Mouse (Mus musculus) MEL-GATA-1-ER (cell line): ENCODE results near the gene Rnf180.
"Not testable (repeated sequence)": the region's sequence is repeated elsewhere in the genome, so short reads cannot be mapped to it uniquely, and the experiment has no call there.

Source experiments
- DNase-seq: peaks from one replicate; pipeline ENCODE4 v3.0.0-alpha.2; 2012; ENCODE audit warnings: low read depth; ENCODE audit errors: extremely low read depth

Rnf180 gene

DNA sequence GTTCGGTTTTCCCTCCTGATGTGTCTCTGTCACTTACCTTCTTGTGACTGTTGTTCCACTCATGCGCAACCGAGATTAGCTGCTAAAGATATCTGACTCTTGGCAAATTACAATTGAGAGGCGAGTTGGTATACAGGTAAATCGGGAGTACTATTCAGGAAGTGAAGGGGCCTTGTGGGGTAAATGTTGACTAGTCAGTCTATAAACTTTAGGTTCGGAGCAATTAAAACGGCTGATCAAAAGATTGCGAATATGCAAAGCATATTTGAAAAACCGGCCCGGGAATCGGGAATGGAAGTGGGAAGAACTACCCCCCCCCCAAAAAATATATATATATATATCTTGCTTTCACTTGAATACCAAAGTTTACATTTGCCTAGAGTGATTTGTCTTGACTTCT is at the start of gene Rnf180:
Rnf180 (minus strand) TSS at position 101 of the 400 bp plus-strand sequence.
- no peak for DNase-seq

DNA sequence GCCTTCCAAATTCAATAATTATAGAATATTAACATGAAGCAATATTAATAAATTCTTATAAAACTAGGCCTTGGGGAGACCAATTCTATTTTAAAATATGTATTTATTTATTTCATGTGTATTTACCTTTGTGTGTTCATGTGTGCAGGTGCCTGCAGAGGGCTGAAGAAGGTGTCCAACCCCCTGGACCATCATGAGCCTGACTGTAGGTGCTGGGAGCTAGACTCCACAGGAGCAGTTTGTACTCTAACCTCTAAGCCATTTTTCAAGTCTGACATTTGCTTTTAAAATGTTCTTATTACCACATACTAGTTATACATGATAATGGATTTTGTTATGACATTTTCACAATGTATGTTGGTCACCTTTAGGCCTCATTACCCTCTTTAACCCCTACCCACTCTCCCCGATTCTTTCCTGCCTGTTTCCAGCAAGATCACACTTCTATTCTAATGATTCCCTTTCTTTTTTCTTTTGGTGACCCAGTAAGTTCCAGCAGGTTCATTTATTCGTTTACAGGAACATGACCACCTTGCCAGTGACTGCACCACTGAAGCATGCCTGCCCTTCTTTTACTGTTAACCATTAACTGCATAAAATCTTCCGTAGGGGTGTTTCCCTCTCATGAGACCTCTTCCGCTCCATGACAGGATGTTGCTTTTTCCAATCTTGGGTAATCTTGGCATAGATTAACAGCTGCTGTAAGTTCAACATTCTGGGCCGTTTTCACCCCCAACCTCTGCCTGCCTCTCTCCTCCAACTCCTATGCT is 36.8 kb upstream of the Rnf180 start:
- DNase-seq: no peak

GRCm38 (mm10) chr13:105326946-105327345 is 32.3 kb upstream of the Rnf180 start:
- no peak for DNase-seq

DNA sequence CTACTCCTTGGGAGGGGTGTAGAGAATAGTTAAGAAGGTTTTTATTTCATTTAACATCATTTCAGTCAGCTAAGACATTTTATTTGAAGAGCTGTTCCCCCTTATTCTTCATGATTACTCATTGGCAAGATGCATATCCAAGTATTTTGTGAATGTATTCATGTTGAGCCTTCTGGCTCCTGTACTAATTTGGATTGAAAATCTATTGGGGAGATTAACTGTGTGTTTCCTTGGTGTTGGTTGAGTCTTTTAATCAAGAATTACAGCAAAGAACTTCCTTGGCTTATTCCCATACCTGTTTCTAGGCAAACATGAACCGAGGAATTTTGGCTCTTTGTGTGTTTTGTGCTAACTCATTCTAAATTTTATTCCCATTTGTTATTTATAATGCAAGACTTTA is 22.3 kb upstream of the Rnf180 start:
- no peak for DNase-seq

DNA sequence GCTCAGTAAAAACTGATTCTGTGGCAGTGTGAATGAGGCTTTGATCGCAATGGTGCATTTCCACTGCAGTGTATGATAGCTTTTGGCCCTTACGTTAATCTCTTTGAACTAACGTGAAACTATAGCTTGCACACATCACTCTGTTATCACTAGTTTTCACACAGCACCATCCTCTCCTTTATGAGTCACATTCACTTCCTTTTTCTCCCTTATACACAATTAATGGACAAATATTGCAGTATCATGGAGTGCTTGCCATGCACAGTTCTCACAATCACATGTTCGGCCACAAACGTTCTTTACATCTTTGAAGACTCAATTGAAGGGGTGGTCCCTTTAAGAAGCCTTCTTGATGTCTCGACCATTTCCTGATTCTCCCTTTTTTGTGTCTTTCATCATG is 21.4 kb upstream of the Rnf180 start:
- peak; percentile 60 for DNase-seq

DNA sequence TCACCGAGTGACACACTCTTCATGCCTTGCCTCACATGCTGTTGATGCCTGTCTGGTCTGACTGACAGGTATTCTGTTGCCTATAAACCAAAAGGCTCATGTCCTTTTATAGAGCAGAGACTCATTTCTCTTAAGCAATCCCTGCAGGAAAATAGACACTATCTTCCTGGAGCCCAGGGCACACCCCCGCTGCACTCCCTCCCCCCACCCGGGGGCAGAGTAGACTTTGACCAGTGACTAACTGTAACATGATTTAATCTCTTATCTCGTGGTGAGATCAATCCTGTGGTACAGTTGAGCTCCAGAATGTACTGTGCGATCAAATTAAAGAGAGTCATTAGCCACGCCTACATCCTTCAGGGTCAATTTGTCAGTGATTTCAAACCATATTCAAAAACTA is 18.1 kb upstream of the Rnf180 start:
- DNase-seq: no peak

DNA sequence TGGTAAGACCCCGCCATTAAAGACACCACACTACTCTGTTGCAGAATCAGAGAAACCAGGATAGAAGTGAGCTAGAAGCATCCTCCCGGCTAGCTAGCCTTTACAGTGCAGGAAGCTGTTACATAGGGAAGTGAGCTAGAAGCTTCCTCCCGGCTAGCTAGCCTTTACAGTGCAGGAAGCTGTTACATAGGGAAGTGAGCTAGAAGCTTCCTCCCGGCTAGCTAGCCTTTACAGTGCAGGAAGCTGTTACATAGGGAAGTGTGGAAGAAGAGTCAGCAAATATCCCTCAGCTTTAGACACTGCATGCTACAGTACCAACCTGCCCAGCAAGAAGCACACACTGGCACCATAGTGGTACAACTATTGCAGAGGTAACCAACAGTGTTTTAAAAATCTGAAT is 15.9 kb upstream of the Rnf180 start:
- DNase-seq: not testable (repeated sequence)

DNA sequence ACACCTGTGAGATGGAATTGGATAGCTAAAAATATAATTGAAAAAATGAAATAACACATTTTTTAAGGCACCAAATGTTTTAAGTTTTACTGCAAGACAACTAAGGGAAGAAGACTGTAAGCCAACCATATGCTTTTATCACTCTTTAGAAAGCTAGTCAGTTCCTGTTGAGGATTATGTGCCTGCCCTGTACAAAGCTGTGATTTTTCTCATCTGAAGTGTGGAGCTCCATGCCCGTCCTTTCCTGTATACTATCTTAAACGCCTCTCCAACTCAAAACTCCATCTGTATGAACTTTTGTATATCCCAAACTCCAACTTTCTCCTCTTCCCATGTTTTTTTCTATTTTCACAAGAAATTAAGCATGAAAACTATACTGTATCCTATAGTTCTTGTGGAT is 10.9 kb upstream of the Rnf180 start:
- DNase-seq: no peak

GRCm38 (mm10) chr13:105304054-105304453 is 9.4 kb upstream of the Rnf180 start:
- no peak for DNase-seq

GRCm38 (mm10) chr13:105300009-105300346 is 5.4 kb upstream of the Rnf180 start:
- DNase-seq: peak; percentile 97

- no peak for DNase-seq
Measured at GRCm38 (mm10) chr13:105299162-105300008, 4.8 kb upstream of the Rnf180 start.

GRCm38 (mm10) chr13:105293781-105294667 is 591 bp downstream of the Rnf180 start:
- DNase-seq: no peak

DNA sequence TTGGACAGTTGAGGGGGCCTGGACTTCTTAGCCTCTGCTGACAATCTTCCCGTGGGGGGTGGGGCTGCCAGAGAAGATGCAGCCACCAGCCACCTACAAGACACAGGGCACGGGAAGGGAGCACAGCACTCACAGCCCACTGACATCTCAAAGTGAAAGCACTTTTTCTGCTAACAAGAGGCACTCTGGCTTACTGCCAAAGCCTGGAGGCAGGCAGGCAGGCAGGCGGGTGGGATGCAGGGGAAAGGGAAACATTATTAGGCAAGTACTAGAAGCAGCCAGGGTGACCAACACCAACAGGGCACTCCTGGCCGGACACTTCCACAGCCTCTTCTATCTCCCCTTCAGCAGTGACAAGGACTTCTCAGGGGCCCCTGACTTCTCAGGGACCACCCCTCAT is 2.8 kb downstream of the Rnf180 start:
- DNase-seq: no peak

GRCm38 (mm10) chr13:105290594-105290993 is 4.0 kb downstream of the Rnf180 start:
- DNase-seq: no peak

DNA sequence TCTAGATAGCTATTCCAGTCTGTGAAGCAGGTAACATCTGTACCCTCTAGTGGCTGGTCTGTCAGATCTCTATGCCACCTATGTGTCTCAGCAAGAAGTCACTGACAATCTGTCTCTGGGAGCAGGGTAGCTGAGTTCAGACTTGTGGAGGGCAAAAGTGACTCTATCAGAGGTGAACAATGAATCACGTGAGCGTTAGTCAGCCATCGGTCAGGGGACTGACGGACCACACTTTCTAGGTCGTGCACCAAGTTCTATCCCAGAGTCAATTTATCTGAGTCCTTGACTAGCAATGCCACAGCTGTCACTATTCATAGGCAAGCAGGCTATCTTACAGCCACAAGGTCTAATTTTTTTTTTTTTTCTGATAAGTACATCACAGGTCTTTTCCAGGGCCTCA is 4.6 kb downstream of the Rnf180 start:
- no peak for DNase-seq

DNA sequence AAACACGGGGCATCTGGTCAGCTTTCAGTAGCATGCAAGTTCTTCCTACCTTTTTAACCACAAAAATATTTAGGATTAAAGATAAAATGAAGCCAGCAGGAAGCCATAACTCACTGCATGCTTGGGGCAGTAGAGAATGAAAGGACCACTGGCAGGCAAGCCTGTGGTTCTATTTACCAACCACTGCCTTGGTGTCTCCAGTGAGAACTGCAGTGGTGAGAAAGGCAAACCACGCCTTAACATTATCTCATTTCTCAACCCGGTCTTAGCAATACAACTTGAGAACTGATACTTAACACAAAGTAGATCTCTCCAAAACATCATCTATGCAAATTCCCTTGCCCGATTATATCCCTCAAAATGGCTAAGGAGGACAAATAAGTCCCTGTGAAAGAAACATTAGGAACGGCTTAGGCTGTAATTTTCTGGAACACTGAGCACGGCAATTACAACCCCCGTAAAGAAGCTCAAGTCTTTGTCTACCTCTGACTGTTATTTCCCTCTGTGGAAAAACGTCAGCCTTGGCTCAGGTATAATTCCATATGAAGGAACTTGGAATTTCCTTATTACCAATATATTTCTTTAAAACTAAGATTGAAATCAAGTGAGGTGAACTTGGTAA is 15.1 kb downstream of the Rnf180 start:
- DNase-seq: no peak

GRCm38 (mm10) chr13:105270394-105271094 is 24.1 kb downstream of the Rnf180 start:
- no peak for DNase-seq

GRCm38 (mm10) chr13:105267464-105267863 is 27.2 kb downstream of the Rnf180 start:
- DNase-seq: no peak

DNA sequence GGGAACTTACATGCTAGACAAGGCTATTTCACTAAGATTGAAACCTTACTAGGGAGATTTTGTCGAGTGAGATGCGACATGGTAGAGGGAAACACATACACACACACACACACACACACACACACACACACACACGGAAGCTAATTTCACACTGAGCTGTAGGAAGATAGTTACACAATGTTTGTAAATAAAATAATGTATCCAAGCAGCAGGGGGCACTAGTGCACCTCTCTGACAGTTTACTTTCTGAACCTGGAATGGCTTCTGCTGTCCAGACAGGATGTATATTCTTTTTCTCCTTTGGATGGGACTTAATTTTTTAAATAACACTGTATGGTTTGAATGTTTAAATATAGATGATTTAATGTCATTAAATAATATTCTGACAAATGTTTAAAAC is 27.9 kb downstream of the Rnf180 start:
- peak; percentile 43 for DNase-seq

DNA sequence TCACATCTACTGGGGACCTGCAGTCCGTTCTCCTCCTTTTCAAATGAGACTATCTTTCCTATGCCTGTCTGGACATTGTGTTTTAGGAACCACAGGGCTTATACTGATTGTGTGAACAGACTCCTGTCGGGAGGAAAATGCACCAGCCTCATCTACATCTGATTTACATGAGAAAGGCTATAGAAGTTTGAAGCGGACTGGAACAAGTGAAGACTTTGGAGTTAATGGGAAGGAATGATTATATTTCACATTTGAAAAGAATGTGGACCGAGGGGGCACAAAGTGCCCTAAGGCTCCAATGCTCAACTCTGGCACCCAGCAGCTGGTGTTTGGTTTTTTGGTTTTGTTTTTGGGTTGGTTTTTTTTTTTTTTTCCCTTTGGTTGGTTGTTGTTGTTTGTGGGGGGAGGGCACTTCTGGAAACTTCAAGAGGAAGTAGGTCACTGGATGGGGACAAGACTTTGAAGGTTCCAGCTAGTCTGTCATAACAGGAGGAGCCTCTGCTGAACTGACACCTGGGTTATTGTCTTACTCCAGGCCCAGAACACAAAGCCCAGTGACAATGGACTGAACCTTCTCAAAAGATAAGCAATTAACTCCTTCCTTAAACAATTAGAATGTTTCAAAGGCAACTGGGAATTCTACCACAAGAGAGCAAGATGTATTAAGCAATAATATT is 37.7 kb downstream of the Rnf180 start:
- no peak for DNase-seq
